Mouse (Mus musculus) C3H10T1/2 (cell line): ENCODE results near the gene Gm1113. TPM values are rescaled to one million over a fixed set of nuclear protein-coding genes. Genes with fewer than 3 reads are reported as not detected.

ENCODE experiments used
- polyA plus RNA-seq, 2 experiments: library from polyadenylated mRNA; unstranded; fragments of >200 nt; fragmentation: generic; extraction: Trizol; gene quantifications; one replicate each; pipeline ENCODE4 v1.2.1; 2012; ENCODE audit warnings: missing spikeins in 2 of 2

Gm1113 gene
- polyA plus RNA-seq: not detected

DNA sequence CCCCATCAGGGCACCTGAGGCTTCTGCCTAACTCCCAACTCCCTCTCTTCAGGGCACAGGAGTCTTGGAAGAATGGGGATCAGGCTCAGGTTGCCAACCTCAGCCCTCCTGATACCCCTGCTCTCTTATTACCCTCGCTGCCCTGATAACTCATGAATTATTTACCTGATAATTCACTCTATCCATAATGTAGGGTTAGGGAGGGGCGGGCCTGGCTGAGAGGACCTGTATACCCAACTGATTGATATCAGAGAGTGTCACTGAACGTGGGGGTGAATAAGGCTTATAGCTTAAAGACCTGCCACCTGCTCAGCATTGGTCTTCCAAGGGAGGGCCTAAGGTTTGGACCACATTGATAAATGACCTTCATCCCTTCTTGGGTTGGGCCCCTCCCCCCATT is at the start of gene Gm1113:
TSS of gene Gm1113 (minus strand) at position 101 of the 400 bp plus-strand sequence.

DNA sequence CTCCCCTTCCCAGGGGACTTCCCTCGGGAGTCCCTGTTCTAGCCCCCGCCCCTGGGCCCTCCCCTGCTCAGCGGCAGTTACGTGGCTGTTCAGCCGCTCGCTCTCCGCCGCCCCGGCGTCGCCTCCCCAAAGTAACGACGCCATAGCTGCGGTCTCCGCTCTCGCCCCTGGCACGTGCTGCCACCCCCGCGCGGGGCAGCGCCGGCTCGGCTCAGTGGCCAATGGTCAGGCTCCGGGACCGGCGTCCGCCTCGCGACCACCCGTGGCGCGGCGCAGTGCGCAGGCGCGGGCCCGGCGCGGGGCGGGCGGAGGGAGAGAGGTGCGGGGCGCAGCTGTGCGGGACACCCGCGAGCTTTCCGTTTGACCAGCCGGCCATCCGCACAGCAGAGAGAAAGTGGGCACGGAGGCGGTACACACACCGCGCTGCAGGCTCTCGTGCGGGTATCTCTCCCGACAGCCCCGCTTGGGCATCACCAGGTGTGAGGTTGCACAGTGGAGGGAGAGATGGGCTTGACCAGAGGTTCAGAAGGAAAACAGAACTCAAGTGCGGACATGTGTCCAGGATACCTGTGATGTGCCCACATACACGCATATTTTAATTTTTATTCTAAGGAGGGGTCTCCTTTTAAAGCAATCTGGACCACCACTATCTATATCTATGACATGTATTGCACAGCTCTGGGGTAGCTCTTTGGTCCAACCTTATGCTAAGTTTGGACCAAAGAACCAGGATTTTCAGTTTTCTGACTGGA is 40.4 kb upstream of the Gm1113 start, which contains the start of the genes Ddx25 and Pus3:
TSS of gene Ddx25 (minus strand) at position 272 of the 752 bp plus-strand sequence.
TSS of gene Pus3 (plus strand) at position 339 of the 752 bp plus-strand sequence.

Other genes starting within 250 kb of the Gm1113 start
- 1 to 10 TPM in 1 of 2 experiments, under 1 TPM in 1; 0.14 to 7.4 TPM for gene Cdon, start 97.1 kb downstream of the Gm1113 start, polyA plus RNA-seq
- gene Ddx25, start 40.3 kb upstream of the Gm1113 start, polyA plus RNA-seq: not detected
- 1 to 10 TPM in 1 of 2 experiments, under 1 TPM in 1; 0.25 to 2.1 TPM for gene Pus3, start 40.3 kb upstream of the Gm1113 start, polyA plus RNA-seq
- under 1 TPM; 0.08 to 0.25 TPM for gene Pate2, start 52.0 kb upstream of the Gm1113 start, polyA plus RNA-seq
- gene Hyls1, start 52.1 kb upstream of the Gm1113 start, polyA plus RNA-seq: 1 to 10 TPM in 1 of 2 experiments, under 1 TPM in 1; 0.46 to 5.7 TPM
- not detected for gene Pate4, start 93.7 kb upstream of the Gm1113 start, polyA plus RNA-seq
- not detected for gene Pate3, start 129.9 kb upstream of the Gm1113 start, polyA plus RNA-seq
- gene Pate1, start 169.1 kb upstream of the Gm1113 start, polyA plus RNA-seq: not detected
- not detected for gene Gm17677, start 222.8 kb upstream of the Gm1113 start, polyA plus RNA-seq